Mouse (Mus musculus) embryonic facial prominence, embryonic 13.5 days (tissue): ENCODE data around the gene Cst13. TPM values are rescaled to one million over a fixed set of nuclear protein-coding genes. Genes with fewer than 3 reads are reported as not detected.
"Not testable (repeated sequence)": the region's sequence is repeated elsewhere in the genome, so short reads cannot be mapped to it uniquely, and the experiment has no call there.

Experiments
- ATAC-seq: fragments of 200-750 bp; cut with Nextera tagmentation; 2 replicates; pipeline ENCODE4 v1.8.0; 2017; ENCODE audit warnings: low read depth; ENCODE audit not compliant: insufficient number of reproducible peaks, insufficient read depth, low FRiP score, low TSS enrichment
- H3K27ac ChIP-seq: fragments of 300-500 bp; sonication (generic); 2 replicates; pipeline ENCODE4 v1.5.1; 2015; ENCODE audit warnings: moderate library complexity, mild to moderate bottlenecking, inconsistent platforms
- H3K27me3 ChIP-seq: fragments of 300-500 bp; sonication (generic); 2 replicates; pipeline ENCODE4 v1.6.1; 2015; ENCODE audit warnings: mild to moderate bottlenecking, inconsistent platforms
- H3K36me3 ChIP-seq: fragments of 300-500 bp; sonication (generic); 2 replicates; pipeline ENCODE4 v1.6.1; 2015; ENCODE audit warnings: mild to moderate bottlenecking, inconsistent platforms
- H3K4me1 ChIP-seq: fragments of 300-500 bp; sonication (generic); 2 replicates; pipeline ENCODE4 v1.6.1; 2015; ENCODE audit warnings: inconsistent platforms
- H3K4me2 ChIP-seq: fragments of 300-500 bp; sonication (generic); 2 replicates; pipeline ENCODE4 v1.6.1; 2015; ENCODE audit warnings: moderate library complexity, mild to moderate bottlenecking, inconsistent platforms
- H3K4me3 ChIP-seq: fragments of 300-500 bp; sonication (generic); 2 replicates; pipeline ENCODE4 v1.5.1; 2015; ENCODE audit warnings: mild to moderate bottlenecking, inconsistent platforms
- H3K9ac ChIP-seq: fragments of 300-500 bp; sonication (generic); 2 replicates; pipeline ENCODE4 v1.6.1; 2015; ENCODE audit warnings: mild to moderate bottlenecking, inconsistent platforms
- H3K9me3 ChIP-seq: fragments of 300-500 bp; sonication (generic); 2 replicates; pipeline ENCODE4 v1.6.1; 2016; ENCODE audit warnings: inconsistent platforms
- WGBS: fragments of 180-500 bp; shearing (Covaris S2); methylation state at CpG from one replicate; pipeline ENCODE4 v1.1.7; 2015; ENCODE audit warnings: mixed read lengths; 5-methylcytosine and 5-hydroxymethylcytosine counted together
- polyA plus RNA-seq: library from polyadenylated mRNA; unstranded; fragments of >200 nt; fragmentation: Nextera tagmentation; extraction: Ambion mirVana; gene quantifications from 2 replicates; pipeline ENCODE4 v1.2.1, GENCODE M21; 2015

The Cst13 gene
- polyA plus RNA-seq, result not detected in 2 replicates

- ATAC-seq, result no peak
- Histone ChIP-seq H3K27ac (no peak within 1 kb of the TSS), H3K4me3 (no peak within 1 kb of the TSS)
Measured at GRCm38 (mm10) chr2:148819909-148820308, at the start of gene Cst13. TSS of gene Cst13 (plus strand) at chr2:148820081.

GRCm38 (mm10) chr2:148771397-148771796 is 48.5 kb upstream of the Cst13 start, which contains the start of gene Cst11:
TSS of gene Cst11 (minus strand) at chr2:148771497.
- not testable (repeated sequence) for H3K4me3 ChIP-seq, H3K9me3 ChIP-seq, H3K4me2 ChIP-seq, ATAC-seq, H3K4me1 ChIP-seq, H3K27me3 ChIP-seq, H3K27ac ChIP-seq, H3K9ac ChIP-seq, H3K36me3 ChIP-seq
- 80% methylated on average over 4 of the region's 4 CpGs for WGBS

More at GRCm38 (mm10) chr2:148819909-148820308, at the start of gene Cst13:
- Histone ChIP-seq H3K4me2 (no peak within 1 kb of the TSS), H3K9ac (no peak within 1 kb of the TSS), H3K27me3 (no peaks in the 10 kb centered on the region), H3K36me3 (no peaks in the 10 kb centered on the region), H3K9me3 (no peaks in the 10 kb centered on the region), H3K4me1 (no peaks in the 10 kb centered on the region)

- H3K27ac ChIP-seq, result no peak within 1 kb of the TSS
- no peak within 1 kb of the TSS for H3K4me2 ChIP-seq
- H3K4me1 ChIP-seq, result no peaks in the 10 kb centered on the region
- H3K9me3 ChIP-seq, result no peaks in the 10 kb centered on the region
- H3K36me3 ChIP-seq, result no peaks in the 10 kb centered on the region
- H3K4me3 ChIP-seq, result no peak within 1 kb of the TSS
- H3K9ac ChIP-seq, result no peak within 1 kb of the TSS
- ATAC-seq, result no peak
- H3K27me3 ChIP-seq, result no peaks in the 10 kb centered on the region
- 16% methylated on average over 1 of the region's 1 CpGs for whole genome bisulfite sequencing
Measured at GRCm38 (mm10) chr2:148781709-148782108, 38.2 kb upstream of the Cst13 start, which contains the start of gene 8030411F24Rik. TSS of gene 8030411F24Rik (plus strand) at chr2:148782009.

- Histone ChIP-seq H3K9ac (no peak within 1 kb of the TSS), H3K9me3 (no peaks in the 10 kb centered on the region), H3K4me1 (no peaks in the 10 kb centered on the region), H3K27ac (no peak within 1 kb of the TSS), H3K36me3 (no peaks in the 10 kb centered on the region), H3K4me2 (no peak within 1 kb of the TSS), H3K4me3 (no peak within 1 kb of the TSS), H3K27me3 (no peaks in the 10 kb centered on the region)
- no peak for ATAC-seq
- WGBS, result 92% methylated on average over 6 of the region's 6 CpGs
Measured at GRCm38 (mm10) chr2:148789142-148789541, 30.7 kb upstream of the Cst13 start, which contains the start of gene Cst12. TSS of gene Cst12 (plus strand) at chr2:148789361.

DNA sequence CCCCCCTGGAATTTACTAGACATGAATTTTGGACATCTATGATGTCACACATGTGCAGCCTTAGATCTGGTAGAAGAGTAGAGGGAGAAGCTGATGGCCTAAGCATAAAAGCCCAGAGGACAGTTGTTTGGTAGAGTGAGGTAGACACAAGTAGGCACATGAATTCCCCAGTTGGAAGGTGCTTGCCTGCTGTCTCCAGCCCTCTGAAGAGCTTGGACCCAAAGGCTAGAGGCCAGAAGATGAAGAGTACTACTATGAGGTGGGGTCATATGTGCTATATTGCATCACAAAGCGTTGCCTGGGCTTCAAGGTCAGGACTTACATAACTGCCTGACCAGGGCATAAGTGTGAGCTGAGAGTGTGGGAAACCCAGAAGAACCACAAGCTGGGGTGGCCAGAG is 21.4 kb upstream of the Cst13 start, which contains the start of gene Cst8:
Cst8 (plus strand) TSS at position 301 of the 400 bp plus-strand sequence.
- Histone ChIP-seq H3K27me3 (no peaks in the 10 kb centered on the region), H3K36me3 (no peaks in the 10 kb centered on the region), H3K4me2 (no peak within 1 kb of the TSS), H3K4me1 (no peaks in the 10 kb centered on the region), H3K27ac (no peak within 1 kb of the TSS), H3K4me3 (no peak within 1 kb of the TSS), H3K9me3 (no peaks in the 10 kb centered on the region), H3K9ac (no peak within 1 kb of the TSS)
- 92% methylated on average over 1 of the region's 1 CpGs for WGBS
- no peak for ATAC-seq

DNA sequence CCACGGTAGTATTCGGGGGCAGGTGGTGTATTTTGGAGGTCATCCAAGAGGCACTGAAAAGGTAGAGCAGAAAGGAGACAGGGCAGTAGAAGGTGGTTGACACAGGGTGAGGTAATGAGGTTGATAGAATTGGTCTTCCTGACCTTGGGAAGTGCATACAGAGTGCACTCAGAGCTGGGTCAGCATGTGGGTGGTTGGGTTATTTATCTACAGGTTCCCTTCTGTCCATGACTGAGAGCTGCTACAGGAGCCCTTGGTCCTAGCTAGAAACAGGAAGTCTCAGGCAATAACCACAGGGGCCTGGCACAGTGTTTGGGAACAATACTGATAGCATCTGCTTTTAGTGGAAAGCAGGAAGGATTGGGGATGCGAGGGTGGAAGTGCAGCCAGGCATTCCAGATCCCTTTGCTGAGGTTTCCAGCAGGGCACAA is 18.4 kb upstream of the Cst13 start:
- Histone ChIP-seq H3K4me1 (no peaks in the 10 kb centered on the region), H3K9ac (no peak overlapping the region), H3K36me3 (no peaks in the 10 kb centered on the region), H3K27me3 (no peaks in the 10 kb centered on the region), H3K4me2 (no peak overlapping the region), H3K4me3 (no peak overlapping the region), H3K27ac (no peak overlapping the region), H3K9me3 (no peaks in the 10 kb centered on the region)
- WGBS, result 55% methylated on average over 3 of the region's 3 CpGs
- ATAC-seq, result no peak

GRCm38 (mm10) chr2:148806696-148807095 is 13.2 kb upstream of the Cst13 start:
- no peak overlapping the region for H3K4me3 ChIP-seq
- H3K27ac ChIP-seq, result no peak overlapping the region
- WGBS, result 82% methylated on average over 6 of the region's 6 CpGs
- H3K9ac ChIP-seq, result no peak overlapping the region
- no peaks in the 10 kb centered on the region for H3K36me3 ChIP-seq
- no peaks in the 10 kb centered on the region for H3K4me1 ChIP-seq
- H3K4me2 ChIP-seq, result no peak overlapping the region
- H3K9me3 ChIP-seq, result no peaks in the 10 kb centered on the region
- H3K27me3 ChIP-seq, result no peaks in the 10 kb centered on the region
- no peak for ATAC-seq

DNA sequence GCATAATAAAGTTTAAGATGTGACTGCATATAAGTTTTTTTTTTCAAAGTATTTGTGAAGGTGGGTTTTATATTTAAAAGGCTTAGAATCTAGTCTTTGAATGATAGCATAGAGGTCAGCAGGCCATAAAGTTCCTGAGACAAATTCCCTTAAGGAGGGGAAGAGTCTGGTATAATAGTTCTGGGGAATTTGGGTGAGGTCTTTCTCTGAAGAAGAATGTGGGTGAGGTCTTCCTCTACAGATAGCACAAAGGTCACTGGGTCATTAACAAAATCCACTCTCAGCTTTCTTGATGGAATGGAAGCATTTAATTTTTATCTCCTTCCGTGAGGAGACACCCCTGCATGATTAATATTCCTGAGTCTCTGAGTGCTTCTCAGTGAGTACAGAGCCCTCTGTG is 6.1 kb downstream of the Cst13 start:
- Histone ChIP-seq H3K4me3 (no peak overlapping the region), H3K4me1 (no peaks in the 10 kb centered on the region), H3K9me3 (no peaks in the 10 kb centered on the region), H3K4me2 (no peak overlapping the region), H3K27me3 (no peaks in the 10 kb centered on the region), H3K36me3 (no peaks in the 10 kb centered on the region), H3K27ac (no peak overlapping the region), H3K9ac (no peak overlapping the region)
- no peak for ATAC-seq
- WGBS, result 73% methylated on average over 1 of the region's 1 CpGs

- no peak within 1 kb of the TSS for H3K4me2 ChIP-seq
- no peak within 1 kb of the TSS for H3K4me3 ChIP-seq
- no peaks in the 10 kb centered on the region for H3K4me1 ChIP-seq
- ATAC-seq, result no peak
- H3K27me3 ChIP-seq, result no peaks in the 10 kb centered on the region
- H3K9ac ChIP-seq, result no peak within 1 kb of the TSS
- H3K36me3 ChIP-seq, result no peaks in the 10 kb centered on the region
- H3K9me3 ChIP-seq, result no peaks in the 10 kb centered on the region
- H3K27ac ChIP-seq, result no peak within 1 kb of the TSS
- 61% methylated on average over 4 of the region's 4 CpGs for WGBS
Measured at GRCm38 (mm10) chr2:148834912-148835311, 15.0 kb downstream of the Cst13 start, which contains the start of gene Cst9. TSS of gene Cst9 (plus strand) at chr2:148835147.

GRCm38 (mm10) chr2:148838075-148838777 is 18.3 kb downstream of the Cst13 start:
- Histone ChIP-seq H3K27ac (no peak overlapping the region), H3K27me3 (no peaks in the 10 kb centered on the region), H3K9me3 (no peaks in the 10 kb centered on the region), H3K4me3 (no peak overlapping the region), H3K4me2 (no peak overlapping the region), H3K36me3 (no peaks in the 10 kb centered on the region), H3K9ac (no peak overlapping the region), H3K4me1 (no peaks in the 10 kb centered on the region)
- no peak for ATAC-seq
- WGBS, result 85% methylated on average over 5 of the region's 5 CpGs

GRCm38 (mm10) chr2:148839224-148839623 is 19.3 kb downstream of the Cst13 start:
- Histone ChIP-seq H3K4me3 (no peak overlapping the region), H3K27me3 (no peaks in the 10 kb centered on the region), H3K4me1 (no peaks in the 10 kb centered on the region), H3K36me3 (no peaks in the 10 kb centered on the region), H3K9me3 (no peaks in the 10 kb centered on the region), H3K4me2 (no peak overlapping the region), H3K27ac (no peak overlapping the region), H3K9ac (no peak overlapping the region)
- WGBS, result 87% methylated on average over 2 of the region's 2 CpGs
- ATAC-seq, result no peak
